Mouse (Mus musculus): Measurements from ENCODE around the gene Galns.
"Not testable (repeated sequence)": the region's sequence is repeated elsewhere in the genome, so short reads cannot be mapped to it uniquely, and the experiment has no call there.

Galns gene

DNA sequence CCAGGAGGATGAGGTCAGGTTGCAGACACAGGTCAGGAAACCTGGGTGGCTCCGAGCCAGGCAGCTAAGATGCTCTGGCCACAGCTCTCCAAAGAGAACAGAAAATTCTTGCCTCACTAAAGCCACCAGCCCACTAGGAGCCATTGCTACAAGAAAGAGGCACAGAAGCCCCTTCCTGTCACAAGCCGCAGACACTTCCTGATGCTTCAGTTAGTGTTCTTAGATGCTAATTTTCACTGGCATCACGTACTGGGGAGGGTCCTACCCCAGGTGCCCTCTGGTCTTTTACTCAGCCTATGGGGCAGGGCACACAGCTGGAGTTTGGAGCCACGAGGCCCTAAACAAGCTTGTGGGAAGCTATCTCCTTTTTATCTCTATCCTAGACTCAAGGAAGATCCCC lies 15.2 kb downstream of the Galns start:
- no peak for DNase-seq (ENCODE audit: low read depth in 1 of 2, low spot score in 2 of 2)

DNA sequence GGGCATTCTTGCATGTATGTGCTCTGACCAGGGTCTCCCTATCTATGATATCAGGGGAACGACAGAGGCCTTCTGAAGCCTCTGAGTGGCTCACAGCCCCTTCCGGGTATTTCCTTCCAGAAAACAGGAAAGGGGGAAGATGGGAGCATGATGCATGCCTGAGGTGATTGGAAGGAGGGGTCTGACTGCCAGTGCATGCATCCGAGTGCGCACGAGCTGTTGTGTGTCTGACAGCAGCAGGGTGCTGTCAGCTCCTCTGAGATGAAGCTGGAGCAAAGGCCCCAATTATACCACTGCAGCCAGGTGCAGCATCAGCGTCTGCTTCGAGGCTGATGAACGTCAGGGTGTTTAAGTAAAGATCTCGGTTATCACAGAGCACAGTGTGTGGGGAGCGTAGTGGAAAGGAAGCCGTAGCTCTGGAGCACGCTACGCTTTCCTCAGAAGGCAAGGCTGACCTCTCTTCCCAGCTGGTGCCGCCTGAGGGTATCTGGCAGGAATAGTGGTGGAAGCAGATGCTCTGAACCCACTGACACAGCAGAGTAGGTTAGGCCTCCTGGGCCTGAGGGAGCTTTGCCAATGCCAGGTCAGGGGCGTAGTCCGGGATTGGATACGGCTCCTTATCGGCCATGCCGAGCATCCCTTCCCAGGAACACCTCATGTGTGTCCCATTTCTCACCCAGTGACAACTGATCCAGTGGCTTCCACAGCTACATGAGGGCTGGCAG lies 17.3 kb downstream of the Galns start:
- no peak for DNase-seq (ENCODE audit: low read depth in 1 of 2, low spot score in 2 of 2)

DNA sequence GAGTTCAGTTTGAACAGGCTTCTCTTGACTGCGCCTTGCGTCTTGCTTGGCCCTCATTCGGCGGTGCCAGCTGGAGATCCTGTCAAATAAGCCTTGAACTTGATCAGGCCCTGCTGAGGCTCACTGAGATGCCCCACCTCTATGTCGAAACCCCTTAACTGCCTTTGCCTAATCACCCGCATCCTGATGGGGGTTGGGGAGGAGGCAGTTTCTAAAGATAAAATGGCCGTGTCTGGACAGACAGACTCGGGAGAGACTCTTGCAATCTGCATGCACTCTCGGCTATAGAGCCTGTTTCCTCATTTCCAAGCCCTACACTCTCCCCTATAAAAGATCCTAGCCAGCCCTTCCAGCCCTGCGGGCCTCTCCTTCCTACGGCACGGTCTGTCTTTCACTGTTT lies 18.0 kb downstream of the Galns start:
- peak in 1 of 2 experiments; percentile 51 for DNase-seq (ENCODE audit: low read depth in 1 of 2, low spot score in 2 of 2)

DNA sequence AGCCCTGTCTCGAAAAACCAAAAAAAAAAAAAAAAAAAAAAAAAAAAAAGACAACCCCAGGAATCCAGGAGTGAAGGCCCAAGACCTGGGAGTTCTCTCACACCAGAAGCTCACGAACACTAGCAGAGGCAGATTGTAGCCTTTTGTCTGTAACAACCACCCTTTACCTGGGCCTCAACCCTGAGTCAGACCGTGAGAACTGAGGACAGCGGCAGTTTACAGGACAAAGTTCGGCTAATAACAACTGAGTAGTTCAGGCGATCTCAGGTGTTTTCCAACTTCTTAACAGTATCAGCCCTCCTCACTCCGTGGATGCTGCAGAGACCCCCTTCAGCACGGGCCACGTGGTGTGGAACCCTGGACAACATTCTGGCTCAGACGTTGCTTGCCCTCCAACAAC lies 24.5 kb downstream of the Galns start:
- no peak for DNase-seq (ENCODE audit: low read depth in 1 of 2, low spot score in 2 of 2)

DNA sequence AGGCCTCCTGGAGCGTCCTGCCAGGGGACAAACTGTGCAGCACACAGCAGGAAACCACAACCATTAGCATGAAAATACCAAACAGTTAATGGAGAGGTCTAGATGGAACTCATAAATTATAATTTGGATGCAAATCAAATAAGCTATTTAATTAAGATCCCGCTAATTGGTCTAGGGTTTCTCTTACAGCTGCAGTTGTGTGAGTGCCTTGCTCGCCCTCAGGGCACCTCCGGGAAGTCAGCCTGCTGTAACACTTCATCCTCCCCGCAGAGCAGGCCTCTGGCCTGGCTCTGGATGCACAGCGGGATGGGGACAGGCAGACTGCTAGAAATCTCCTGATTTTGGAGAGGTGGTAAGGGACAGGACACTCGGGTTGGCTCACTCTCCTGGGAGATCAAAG lies 25.1 kb downstream of the Galns start:
- no peak for DNase-seq (ENCODE audit: low read depth in 1 of 2, low spot score in 2 of 2)

DNA sequence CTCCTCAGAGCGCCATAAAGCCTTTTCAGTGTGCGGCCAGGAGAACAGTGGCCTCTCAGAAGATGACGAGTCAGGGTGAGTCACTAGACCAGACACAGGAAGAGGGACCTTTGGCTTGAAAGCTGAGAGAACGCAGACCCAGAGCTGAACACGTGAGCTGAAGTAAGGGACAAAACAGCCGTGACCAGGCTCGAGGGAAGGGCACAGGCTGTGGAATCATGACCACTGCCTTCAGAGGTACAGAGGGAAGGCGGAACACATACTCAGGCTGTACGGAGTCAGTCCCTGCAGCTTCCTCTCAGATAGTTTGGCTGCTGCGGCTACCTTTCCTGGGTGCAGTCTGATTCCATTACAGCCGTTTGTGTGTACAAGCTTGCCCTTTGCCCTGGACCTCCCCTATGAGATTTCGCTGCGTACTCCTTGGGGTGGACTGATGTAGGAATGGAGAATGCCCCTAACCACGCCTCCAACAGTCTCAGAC lies 25.8 kb downstream of the Galns start:
- no peak for DNase-seq (ENCODE audit: low read depth in 1 of 2, low spot score in 2 of 2)

DNA sequence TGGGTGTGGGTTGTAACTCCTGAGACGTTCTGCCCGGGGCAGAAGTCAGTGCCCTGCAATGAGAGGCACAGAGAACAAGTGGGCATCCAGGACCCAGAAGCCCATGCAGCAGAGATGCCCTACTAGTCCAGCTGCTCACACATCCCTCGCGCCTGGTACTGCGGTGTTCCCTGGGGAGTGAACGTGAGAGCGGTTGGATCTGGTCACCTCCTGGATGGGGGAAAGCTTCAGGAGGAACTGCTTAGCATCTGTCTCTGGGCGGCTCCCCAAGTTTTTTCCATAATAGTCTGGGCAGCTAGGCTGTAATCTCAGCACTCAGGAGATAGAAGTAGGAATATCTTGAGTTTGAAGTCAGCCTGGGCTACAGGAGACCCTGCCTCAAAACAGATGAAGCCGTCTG lies 26.3 kb downstream of the Galns start:
- no peak for DNase-seq (ENCODE audit: low read depth in 1 of 2, low spot score in 2 of 2)

DNA sequence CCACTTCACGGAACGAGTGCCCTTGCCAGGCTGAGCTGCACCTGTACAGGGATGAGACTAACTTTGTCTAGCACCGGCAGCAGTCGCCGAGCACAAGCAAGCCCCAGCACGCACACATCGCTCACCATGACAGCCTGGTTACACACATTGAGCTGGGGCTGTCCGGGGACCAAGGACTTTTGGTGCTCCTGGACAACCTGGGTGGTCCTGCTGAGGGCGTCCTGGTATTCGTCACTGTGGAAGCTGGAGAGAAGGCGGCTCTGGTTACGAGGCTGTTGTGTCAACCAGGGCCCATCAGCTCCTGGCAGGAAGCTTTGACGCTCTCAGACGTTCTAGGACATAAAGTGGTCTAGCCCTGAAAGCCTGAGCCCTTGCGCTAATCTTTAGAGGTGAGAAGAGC lies 30.3 kb downstream of the Galns start:
- no peak for DNase-seq (ENCODE audit: low read depth in 1 of 2, low spot score in 2 of 2)

DNA sequence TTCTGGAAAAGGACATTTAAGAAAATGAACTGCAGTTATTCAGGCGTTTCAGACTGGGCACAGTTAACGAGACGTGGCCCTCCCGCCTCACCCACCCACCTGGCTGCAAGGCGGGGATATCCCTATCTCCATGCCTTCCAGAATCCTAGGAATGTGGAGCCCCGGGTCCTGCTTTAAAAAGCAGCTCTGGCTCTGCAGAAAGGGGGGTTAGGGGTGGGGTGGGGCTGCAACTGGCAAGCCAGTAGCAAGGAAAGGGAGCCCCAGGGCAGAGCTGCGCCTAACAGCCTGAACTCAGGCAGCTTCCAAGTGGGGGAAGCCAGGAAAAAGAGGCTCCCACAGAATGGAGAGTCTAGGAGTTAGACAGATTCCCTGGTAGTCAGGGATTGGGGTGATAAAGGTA lies 32.1 kb downstream of the Galns start:
- DNase-seq (ENCODE audit: low read depth in 1 of 2, low spot score in 2 of 2), result no peak

DNA sequence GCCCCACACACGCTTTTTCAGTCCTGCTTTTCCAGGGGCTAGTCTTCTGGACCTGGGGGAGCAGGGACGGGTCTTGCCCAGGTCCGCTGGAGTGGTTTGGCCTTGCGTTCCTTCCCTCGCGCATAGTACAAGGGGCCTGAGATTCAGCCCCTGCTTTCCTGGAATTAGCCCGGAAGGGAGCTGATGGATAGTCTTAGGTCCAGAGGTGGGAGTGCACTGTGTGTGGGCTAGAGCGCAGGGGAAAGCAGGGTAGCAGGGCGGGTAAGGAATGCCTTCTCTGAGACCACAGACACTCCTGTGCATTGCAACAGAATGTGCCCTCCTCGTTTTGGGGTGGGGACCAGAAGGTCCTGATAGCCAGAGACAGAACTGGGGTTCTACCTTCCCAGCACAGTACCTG lies 34.1 kb downstream of the Galns start:
- DNase-seq (ENCODE audit: low read depth in 1 of 2, low spot score in 2 of 2), result no peak

DNA sequence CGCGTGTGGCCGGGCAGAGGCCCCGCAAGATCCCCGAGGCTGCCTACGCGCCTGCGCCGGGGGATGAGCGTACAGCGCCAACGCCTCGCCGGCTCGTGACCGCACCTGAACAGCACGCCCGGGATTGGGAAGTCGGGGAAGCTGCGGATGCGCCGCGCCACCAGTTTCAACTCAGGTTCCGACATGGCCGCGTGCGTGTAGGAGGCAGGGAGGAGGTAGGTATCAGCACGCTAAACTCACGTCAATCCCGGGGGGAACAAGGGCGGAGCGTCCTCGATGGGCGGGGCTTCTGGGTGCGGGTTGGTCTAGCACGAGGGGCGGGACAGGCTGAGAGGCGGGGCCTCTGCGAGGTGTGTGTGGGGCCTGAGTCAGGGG lies 34.6 kb downstream of the Galns start, which contains the start of gene Aprt:
Aprt (minus strand) TSS at position 262 of the 375 bp plus-strand sequence.
- peak; percentile 70 to 87 for DNase-seq (ENCODE audit: low read depth in 1 of 2, low spot score in 2 of 2)

DNA sequence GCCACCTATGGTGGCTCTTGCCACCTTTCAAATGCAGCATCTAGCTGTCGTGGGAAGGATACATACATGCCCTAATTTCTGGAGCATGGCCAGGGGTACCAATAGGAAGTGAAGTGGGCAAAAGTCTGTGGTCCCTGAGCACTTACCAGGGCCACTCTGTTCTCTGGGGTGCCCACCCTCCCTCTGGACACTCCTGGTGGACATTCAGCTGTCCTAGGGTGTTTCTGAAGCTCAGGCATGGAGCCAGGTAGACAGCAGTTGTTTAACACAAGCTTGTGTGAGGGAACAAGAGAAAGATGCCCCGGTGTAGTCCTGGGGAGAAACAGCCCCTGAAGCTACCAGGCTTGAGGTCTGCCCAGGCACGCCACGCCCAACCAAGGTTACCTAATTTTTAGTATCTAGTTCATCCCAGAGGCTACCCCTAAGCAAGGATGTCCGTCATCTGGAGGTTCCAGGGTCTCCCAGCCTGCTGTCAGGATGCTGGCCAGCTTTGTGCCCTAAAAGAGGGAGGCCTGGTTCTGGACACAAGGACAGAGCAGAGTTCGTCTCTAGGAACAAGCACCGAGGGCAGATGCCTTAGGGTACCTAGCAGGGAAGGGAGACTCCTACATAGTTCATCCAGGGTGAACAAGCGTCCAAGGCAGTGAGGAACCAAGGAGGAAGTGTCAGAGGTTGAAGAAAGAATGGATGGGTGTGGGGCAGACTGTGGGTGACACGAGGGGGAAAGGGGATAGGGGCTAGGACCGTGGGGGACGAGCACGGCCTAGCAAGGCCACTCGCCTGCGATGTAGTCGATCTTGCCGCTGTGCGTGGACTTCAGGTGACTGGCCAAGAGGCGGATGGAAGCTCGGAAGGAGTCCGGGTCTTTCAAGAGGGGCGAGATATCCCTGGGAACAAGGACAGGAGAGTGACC lies 35.3 kb downstream of the Galns start:
- DNase-seq (ENCODE audit: low read depth in 1 of 2, low spot score in 2 of 2), result no peak

DNA sequence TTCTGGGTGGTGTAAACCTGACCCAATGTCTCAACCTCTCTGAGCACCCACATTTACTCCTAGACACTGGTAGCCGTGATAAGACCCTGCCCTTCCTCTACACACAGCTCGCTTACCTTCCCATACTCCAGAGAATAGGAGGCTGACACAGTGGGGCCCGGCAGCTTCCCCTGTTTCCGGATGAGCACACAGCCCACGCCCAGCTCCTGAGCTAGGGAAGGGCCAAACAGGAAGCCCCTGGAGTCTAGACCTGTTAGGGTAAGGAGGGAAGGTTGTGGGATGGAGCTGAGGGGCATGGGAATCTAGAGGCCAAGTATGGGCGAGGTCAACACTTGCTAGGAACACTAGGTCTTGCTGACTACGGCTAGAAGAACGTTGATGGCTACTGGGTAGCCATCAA lies 36.0 kb downstream of the Galns start:
- no peak for DNase-seq (ENCODE audit: low read depth in 1 of 2, low spot score in 2 of 2)

DNA sequence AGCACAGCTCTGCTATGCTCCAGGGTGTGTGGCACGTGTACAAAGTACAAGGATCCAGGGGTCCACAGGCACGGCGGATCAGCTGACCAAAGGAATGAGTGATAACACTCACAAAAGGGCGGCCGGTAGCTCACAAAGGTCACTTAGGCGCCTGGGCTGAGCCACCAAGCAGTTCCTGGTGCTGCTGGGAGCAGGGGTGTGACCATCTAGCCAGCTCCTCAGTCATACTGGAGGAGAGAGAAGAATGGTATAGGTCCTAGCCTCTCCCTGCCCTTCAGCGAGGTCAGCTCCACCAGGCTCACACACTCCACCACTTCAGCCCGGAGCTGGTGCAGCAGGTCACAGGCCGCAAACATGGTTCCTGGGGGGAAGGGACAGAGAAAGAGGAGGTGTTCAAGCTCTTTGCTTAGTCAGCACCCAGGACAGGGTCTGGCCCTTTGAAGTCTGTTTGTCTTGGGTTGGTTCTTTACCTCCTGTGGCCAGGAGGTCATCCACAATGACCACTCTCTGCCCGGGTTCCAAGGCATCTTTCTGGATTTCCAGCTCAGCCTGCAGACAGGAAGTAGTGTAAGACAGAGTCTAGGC lies 36.5 kb downstream of the Galns start:
- no peak for DNase-seq (ENCODE audit: low read depth in 1 of 2, low spot score in 2 of 2)

DNA sequence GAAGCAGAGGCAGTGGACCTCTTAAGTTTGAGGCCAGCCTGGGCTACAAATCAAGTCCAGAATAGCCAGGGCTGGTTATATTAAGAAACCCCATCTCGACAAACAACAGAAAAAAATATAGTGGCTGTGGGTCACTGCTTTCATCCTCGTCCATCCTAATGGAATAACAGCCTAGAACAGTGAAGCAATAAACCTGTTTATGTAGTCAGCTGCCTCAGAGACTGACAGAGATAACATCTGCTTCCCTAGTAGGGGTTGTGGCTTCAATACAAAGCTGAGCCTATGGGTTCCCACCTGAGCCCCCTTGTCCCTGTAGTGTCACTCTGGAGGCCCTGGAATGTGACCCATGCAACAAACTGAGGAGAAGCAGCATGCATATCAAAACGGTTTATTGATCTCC lies 37.0 kb downstream of the Galns start:
- no peak for DNase-seq (ENCODE audit: low read depth in 1 of 2, low spot score in 2 of 2)

DNA sequence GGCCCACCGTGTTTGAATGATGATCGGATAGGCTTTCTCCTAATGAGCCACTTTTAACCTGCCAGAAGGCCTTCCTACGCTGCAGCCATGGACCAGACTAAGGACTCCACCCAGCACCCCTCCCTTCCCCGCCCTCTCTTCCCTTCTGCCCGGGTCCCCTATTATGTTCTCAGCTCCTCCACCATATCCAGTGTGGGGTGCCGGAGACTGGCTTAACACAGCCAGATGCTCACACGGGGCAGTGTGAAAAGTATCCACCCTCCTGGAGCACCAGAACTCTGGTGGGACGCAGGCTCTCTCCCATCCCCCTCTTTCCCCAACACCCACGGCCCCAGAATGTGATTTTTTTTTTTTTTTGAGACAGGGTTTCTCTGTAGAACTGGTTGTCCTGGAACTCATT lies 37.7 kb downstream of the Galns start:
- no peak for DNase-seq (ENCODE audit: low read depth in 1 of 2, low spot score in 2 of 2)

DNA sequence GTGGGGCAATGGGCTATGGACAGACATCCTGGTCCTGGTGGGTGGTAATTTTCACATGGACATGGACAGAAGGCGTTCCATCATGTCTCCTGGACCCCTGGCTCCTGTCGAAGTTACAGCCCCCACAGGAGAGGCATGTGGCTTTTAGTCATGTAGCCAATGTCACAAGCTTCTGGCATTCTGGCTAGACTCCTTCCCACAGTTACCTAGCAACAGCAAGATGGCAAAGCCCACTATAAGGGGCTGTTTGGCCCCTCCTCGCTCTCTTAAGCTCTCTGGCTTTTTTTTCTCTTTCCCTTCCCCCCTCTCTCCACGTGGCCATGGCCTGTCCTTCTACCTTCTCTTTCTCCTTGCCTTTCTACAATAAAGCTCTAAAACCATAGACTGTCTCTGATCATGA lies 38.1 kb downstream of the Galns start:
- DNase-seq (ENCODE audit: low read depth in 1 of 2, low spot score in 2 of 2), result not testable (repeated sequence)

DNA sequence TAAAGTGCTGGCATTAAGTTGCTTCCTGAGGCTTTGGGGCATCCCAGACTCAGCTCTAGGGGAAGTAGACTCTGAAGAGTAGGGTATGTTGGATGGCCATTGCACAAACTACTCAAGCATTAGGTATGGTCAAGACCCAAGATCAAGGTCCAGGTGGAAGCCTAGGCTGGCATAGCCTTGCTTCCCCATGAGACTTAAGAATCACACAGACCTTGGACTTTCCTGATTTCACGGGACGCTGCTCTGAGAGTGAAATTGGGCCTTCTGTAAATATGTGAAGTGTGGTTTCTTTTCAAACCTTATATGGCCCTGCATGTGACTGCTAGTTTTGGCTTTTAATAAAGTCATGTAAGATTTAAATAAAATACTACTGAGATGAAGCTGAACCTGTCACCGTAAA lies 38.5 kb downstream of the Galns start:
- DNase-seq (ENCODE audit: low read depth in 1 of 2, low spot score in 2 of 2), result no peak

DNA sequence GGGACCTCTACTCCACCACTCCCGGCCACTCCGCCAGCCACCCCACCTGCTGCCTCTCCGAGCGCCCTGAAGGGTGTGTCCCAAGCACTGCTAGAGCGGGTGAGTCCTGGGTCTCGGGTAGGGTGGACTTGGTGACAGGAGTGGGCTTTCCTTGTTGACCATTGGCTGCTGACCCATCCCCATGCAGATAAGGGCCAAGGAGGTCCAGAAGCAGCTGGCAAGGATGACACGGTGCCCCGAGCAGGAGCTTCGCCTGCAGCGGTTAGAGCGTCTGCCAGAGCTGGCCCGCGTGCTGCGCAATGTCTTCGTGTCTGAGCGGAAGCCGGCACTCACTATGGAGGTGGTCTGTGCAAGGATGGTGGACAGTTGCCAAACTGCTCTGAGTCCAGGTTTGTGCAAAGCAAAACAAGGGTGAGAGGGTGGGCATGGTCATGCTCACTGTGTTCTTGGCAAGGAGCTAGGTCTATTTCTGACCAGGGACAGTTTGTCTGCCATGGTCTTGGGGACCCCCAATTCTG lies 39.5 kb downstream of the Galns start:
- no peak for DNase-seq (ENCODE audit: low read depth in 1 of 2, low spot score in 2 of 2)

DNA sequence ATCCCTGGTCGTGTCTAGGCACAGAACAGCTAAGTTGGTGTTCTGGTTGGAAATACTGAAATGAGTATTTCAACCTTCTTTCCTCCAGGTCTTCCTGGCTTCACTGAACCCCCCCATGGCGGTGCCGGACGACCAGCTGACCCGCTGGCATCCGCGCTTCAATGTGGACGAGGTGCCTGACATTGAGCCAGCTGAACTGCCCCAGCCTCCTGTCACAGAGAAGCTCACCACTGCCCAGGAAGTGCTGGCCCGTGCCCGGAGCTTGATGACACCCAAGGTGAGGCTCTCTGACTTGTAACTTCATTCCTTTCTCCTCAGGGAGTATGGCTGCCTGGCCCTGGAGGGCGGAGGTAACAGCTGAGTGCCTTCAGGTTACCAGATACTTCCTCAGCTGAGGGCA lies 40.1 kb downstream of the Galns start:
- no peak for DNase-seq (ENCODE audit: low read depth in 1 of 2, low spot score in 2 of 2)

DNA sequence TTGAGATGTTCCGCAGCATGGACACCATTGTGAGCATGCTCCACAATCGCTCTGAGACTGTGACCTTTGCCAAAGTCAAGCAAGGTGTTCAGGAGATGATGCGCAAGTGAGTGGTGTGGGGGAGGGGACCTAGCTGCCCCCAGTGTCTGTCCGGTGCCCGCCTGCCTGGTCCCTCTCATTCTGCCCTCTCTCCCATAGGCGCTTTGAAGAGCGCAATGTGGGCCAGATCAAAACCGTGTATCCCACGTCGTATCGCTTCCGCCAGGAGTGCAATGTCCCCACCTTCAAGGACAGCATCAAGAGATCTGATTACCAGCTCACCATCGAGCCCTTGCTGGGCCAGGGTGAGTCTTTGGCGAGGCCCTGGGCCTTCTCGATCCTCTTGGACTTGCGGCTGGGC lies 41.3 kb downstream of the Galns start:
- DNase-seq (ENCODE audit: low read depth in 1 of 2, low spot score in 2 of 2), result no peak

DNA sequence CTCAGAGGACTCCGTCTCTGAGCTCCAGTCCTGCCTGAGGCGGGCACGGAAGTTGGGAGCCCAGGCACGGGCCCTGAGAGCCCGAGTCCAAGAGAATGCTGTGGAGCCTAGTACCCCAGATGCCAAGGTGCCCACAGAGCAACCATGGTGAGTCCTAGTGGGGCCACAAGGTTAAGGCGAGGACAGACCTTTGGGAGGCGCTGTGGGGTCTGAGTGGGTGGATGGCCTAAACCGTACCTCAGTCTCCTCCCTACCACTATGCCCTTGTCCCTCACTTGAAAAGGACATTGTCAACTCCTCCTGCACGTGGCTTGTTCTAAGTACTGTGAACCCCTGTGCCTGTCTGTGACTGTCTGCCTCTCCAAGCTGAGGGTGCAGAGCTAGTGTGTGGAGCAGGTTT lies 41.9 kb downstream of the Galns start:
- DNase-seq (ENCODE audit: low read depth in 1 of 2, low spot score in 2 of 2), result no peak
